Mouse (Mus musculus): ENCODE measurements around the gene Actl9.

- TF ChIP-seq CTCF (IDR thresholded peaks at IDR 0.05; ENCODE audit: borderline replicate concordance, insufficient read depth, low read depth, low read length) (peak; percentile 63; the same call in 1 of the 2 replicates), POLR2A (IDR thresholded peaks at IDR 0.05; ENCODE audit: borderline replicate concordance, insufficient read depth, low read length) (no peak)
Observed at GRCm38 (mm10) chr17:33439148-33439547, 6.5 kb downstream of the Actl9 start.
